Mouse (Mus musculus): ENCODE measurements around the gene Ttc23.

Ttc23 gene

DNA sequence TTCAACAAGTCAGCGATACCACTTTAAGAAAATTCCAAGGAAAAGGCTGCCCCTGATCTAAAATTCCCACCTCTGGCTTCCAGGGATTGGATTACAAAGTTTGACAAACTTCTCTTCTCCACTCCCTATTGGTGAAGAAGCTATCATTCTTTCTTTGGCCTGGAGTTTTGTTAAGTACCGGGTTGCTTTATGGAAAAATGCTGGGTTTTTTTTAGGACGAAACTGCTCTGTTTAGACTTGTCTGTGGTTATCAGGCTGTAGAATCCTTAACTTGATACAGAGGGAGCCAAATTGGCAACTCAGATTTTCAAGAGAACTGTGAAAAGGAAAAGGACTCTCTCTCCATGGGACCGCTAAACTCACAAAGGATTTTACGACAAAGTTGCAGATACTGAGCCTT, at the start of gene Ttc23:
TSS of gene Ttc23 (plus strand) at position 134 of the 400 bp plus-strand sequence.
- DNase-seq (ENCODE audit: low spot score in 2 of 2): no peak

DNA sequence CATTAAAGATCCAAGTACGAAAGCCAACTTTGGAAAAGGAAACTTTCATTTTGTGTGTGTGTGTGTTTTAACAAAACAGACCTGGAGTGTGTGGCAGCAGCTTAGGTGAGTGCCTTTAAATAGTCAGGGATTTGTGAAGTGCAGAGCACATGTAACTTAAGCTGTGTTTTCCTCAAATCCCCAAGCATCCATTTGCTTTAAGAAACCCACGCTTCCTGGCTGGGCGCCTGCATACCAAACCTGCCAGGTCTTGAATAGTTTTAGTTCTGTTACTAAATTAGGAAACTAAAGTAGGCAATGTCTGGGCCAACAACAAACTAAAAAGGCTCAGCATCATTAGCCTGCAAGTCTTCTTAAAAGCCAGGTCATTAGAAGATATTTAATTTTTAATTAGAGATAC, 49.2 kb upstream of the Ttc23 start:
- peak; percentile 29 to 35 for DNase-seq (ENCODE audit: low spot score in 2 of 2)

DNA sequence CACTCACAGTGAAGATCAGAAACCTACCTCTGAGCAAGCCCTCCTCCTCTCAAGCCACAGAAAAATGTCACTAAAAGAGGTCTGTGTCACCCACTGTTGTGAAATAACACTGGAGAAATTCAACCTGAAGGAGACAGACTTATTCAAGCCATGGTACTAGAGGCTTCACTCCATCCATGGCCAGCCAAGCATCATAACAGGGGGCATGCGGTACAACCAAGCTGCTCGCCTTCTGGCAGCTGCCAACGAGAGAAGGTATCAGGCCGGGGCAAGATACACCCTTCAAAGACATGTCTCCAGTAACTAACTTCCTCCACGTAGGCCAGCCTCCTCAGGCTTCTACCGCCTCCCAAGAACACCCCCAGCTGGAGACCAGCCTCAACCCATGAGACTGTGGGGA, 42.1 kb upstream of the Ttc23 start:
- DNase-seq (ENCODE audit: low spot score in 2 of 2): no peak

DNA sequence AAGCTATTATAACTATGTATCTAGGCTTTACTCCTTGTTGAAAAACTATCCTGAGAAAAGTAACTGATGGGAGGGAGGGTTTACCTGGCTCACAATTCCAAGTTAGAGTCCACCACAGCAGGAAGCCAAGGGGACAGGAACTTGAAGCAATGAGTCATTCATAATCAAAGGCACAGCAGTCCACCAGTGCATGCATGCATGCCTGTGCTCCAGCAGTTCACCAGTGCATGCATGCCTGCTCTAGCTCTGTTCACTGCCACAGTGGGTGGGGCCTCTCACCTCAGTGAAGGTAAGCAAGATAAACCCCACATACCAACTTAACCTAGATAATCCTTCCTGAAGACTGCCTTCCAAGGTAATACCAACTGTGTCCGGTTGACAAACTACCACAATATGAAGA, 41.0 kb upstream of the Ttc23 start:
- no peak for DNase-seq (ENCODE audit: low spot score in 2 of 2)

DNA sequence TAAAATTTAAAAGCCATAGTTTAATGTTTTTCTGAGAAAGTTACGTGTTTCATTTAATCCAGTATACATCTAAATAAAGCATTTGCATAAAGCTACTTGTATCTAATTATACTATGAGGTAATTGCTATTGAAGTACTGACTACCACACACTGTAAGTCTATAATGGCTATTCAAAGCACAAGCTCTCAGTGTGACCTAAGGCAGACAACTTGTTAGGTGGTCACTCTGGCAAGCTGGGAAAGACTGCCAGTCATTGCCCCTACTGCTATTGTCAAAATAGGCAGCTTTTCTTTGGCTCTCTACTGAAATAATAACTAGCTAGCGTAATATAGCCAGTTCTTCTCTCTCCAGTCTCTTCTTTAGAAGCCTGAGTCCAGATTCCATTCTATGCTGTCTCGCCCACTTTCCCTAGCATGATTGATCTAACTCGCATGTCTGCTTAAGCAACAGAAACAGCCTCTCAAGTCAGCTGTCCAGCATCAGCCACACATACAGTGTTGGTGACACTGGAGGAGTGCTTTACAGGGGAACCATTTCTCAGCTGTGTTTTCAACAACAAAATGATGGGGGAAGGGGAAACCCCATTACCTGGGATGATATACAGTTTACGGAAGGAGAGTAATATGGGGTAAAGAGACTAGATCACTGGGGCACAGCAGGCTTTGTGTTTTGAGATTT, 39.4 kb upstream of the Ttc23 start:
- no peak for DNase-seq (ENCODE audit: low spot score in 2 of 2)

DNA sequence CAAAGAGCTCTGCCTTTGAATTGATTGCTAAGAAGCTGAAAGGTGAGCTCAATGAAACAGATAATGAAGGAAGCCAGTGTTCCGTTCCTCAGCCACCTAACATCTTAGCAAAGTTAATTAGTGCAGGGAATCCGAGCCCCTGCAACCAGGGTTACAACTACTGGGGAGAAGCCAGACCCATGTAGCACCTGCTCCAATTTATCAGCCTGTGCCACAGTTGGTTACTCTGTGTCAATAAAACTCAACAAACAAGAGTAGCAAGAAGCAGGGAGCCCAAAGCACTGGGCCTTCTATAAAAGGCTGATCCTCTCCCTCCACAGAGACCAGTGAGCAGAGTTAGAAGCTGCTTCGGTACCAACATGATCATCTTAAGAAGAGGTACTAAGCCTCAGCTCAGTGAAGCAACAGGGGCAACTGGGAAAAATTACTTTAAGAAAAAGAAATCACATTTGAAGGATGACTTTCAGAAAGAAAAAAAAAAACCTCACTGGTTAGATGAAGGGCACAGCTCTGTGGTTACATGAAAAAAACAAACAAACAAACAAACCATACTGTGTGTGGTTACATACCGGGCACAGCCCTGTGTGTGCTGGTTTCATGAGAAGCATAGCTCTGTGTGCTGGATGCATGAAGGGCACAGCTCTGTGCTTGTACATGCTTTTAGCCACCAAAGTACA, 38.7 kb upstream of the Ttc23 start:
- no peak for DNase-seq (ENCODE audit: low spot score in 2 of 2)

DNA sequence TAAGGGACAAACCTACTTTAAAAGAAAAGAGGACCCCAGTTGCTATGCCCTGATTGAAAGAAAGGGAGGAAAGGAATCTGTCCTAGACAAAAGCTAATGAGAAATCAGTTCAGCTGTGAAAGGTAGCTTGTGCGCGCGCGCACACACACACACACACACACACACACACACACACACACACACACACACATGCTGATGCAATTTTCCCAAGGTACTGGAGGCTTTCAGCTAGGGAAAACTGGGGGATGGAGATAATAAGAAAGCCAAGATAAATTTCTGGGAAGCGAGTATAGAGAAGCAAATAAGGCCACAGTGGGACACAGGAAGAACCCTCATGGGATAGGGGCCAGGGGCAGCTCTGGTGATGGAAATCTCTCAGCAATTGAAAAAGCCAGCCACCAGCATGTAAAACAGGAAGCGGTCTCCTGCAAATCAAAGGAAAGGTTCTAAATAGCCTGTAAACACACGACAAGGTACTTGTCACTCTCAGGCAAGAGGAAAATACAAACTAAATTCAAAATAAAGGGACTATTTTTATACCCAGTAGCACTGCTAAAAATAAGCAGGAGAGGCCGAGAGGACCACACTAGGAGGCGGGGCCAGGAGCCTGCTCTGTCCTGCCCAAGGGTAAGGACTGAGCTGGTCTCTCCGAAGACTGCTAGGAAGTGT, 33.3 kb upstream of the Ttc23 start:
- DNase-seq (ENCODE audit: low spot score in 2 of 2): no peak

DNA sequence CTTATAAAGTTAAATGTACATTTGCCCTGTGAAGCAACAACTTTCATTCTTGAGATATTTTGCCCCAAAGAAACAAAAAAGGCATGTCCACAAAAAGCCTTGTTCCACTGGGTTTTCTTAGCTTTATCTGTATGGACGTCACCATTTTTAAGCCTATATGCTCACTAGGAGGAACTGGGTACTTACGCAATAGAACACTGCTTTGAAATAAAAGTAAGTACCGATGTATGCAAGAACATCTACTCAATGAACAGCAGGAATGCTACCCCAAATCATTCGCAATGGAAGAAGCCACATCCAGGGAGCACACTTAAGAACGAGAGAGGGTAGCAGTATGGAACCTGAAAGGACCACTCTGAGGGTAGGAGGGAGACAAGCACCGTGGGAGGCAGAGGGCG, 32.7 kb upstream of the Ttc23 start:
- no peak for DNase-seq (ENCODE audit: low spot score in 2 of 2)

DNA sequence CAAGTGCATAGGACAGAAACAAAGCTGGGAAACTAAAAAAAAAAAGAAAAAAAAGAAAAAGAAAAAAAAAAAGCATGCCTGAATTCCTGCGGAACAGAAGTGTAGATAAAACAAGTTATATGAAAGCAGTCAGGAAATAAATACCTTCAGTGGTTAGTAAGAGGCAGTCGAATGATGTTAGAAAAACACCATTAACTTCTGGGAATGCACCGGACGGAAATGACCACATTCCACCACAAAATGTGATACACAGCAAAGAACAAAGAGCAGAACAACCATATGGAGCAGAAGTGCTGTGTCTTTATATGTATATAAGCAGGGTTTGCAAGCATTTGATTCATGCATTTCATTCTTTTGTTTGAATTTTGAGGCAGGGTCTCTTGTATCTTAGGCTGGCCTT, 30.3 kb upstream of the Ttc23 start:
- DNase-seq (ENCODE audit: low spot score in 2 of 2): no peak

DNA sequence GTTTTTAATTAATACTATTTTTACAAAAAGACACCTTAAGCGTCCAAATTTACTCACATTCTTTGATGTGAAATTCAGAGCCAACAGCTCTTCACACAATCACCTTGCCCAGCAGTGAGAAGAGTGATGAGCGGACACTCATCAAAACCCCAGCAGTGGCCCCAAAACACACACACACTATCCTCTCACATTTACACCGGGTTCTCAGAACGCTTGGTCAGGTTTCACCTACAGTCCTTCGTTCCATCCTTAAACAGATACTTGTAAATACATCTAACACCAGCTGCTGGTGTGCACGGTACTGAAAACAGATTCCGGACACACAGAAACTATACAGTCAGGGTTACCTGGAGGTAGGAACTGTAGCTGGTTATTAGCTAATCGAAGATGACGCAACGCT, 29.6 kb upstream of the Ttc23 start:
- DNase-seq (ENCODE audit: low spot score in 2 of 2): no peak

DNA sequence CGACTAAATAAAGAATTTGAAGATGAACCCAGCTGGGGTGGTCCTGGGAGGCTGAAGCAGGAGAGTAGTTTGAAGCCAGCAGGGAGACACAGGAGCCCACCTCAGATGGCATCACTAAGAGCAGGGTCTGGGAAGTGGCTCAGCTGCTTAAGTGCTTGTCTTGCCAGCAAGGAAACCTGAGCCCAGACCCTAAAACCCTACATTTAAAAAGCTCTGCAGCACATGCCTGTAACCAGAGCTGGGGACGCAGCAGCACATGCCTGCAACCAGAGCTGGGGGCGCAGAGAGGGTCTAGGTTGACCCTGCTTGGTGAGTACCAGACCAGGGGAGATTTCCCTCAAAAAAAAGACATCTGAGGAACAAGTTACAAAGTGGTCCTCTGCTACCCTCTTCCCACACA, 28.9 kb upstream of the Ttc23 start:
- DNase-seq (ENCODE audit: low spot score in 2 of 2): no peak

DNA sequence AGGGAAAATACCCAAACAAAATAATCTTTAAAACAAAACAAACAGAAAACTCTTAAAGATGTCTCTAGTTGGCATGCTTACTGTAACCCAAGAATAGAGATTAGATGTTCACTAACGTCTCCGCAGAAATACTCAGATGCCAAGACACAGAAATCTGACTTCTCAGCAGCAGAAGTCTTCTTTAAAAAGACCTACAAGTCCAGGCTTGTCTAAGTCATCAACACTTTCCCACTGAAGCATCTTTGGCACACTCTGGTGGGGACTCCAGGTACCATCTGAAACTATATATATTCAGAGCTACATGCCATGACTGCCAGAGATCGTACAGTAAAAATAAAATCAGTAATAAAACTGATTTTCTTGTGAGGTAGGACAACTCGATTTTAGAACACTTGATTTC, 27.4 kb upstream of the Ttc23 start:
- DNase-seq (ENCODE audit: low spot score in 2 of 2): no peak

DNA sequence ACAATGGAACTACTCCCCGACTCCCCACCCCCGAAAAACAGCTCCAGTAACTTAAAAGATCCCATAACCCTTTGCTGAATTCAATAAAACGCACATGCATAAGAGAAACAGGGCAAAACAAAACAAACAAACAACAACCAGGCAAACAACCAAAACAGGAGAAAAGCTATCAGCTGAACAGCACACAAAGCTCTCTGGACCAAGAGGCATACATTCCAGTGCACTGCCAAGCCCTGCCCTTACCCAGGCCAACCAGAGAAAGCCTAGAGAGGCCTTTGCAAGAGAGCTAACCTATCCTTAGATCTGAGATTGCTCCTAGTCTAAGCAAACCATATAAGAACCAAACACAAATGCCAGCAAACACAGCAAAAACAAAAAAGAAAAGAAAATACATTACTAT, 25.1 kb upstream of the Ttc23 start:
- DNase-seq (ENCODE audit: low spot score in 2 of 2): no peak

DNA sequence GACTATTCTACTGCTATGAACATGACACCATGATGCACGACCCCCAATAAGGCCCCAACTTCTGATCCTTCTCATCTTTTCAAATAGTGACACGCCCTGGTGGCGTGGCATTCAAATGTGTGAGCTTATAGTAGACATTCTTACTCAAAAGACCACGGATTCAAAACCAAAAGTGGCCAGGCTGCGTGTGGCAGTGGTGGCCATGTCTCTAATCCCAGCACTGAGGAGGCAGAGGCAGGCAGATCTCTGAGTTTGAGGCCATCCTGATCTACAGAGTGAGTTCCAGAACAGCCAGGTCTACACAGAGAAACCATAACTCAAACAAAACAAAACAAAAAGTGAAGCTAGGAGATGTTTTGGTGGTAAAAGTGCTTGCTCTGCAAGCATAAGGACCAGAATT, 20.5 kb upstream of the Ttc23 start:
- no peak for DNase-seq (ENCODE audit: low spot score in 2 of 2)

DNA sequence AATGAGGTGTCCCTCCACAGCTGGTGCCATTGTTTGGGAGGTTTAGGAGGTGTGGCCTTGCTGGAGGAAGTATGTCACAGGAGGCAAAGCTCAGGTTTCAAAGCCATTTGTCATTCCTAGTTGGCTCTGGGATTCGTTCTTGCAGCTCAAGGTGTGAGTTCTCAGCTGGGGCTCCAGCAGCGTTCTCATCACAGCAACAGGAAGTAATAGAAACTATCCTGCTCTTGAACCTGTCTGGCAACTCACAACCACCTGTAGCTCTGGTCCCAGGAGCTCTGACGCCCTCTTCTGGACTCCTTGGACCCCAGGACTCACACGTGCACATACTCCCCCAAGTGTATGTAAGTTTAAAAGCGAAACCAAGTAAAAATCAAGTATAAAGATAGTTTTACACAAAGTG, 17.5 kb upstream of the Ttc23 start:
- DNase-seq (ENCODE audit: low spot score in 2 of 2): no peak

DNA sequence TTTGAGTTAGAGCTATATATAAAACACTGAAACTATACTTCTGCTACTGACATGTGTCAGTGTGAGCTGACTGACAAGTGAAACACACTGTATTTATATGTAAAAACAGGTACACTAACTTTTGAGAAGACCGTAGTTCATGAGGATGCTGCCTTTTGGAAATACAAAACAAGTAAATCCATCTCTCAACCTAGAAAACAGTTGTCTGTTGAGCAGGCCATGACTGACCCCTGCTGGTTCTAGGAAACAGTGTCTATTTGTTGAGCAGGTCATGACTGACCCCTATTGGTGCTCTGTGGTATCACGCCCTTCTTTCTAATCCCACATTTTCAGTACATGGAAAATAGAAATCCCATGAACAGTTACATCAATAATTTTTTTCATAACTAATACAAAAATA, 16.4 kb upstream of the Ttc23 start:
- peak; percentile 76 to 79 for DNase-seq (ENCODE audit: low spot score in 2 of 2)

DNA sequence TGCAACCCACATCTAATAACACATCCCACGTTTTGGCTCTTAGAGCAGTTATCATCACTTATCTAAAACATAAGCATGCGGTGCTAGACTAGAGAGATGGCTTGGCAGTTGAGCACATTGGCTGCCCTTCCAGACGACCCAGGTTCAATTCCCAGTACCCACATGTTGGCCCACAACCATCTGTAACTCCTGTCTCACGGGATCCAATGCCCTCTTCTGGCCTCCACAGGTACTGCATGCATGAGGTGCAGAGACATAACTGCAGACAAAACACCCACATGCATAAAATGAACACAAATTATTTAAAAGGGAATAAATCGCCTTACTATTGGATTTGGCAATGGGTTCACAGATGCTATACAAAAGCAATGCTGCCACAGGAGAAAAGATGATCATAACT, 14.8 kb upstream of the Ttc23 start:
- DNase-seq (ENCODE audit: low spot score in 2 of 2): no peak

DNA sequence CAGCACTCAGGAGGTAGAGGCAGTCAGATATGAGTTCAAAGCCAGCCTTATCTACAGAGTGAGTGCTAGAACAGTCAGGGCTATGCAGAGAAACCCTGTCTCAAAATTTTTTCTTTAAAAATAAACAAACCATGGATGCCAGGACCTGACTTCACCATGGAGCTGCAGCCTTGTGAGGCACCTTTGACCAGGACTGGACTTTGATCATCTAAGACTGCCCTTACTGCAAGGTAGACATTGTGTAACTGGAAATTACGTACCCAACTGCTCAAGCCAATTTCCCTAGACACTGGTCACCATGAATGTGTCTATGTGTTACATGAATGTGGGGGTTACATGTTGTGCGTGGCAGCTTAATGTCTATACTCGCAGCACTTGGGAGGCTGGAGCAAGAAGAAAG, 13.0 kb upstream of the Ttc23 start:
- DNase-seq (ENCODE audit: low spot score in 2 of 2): no peak

DNA sequence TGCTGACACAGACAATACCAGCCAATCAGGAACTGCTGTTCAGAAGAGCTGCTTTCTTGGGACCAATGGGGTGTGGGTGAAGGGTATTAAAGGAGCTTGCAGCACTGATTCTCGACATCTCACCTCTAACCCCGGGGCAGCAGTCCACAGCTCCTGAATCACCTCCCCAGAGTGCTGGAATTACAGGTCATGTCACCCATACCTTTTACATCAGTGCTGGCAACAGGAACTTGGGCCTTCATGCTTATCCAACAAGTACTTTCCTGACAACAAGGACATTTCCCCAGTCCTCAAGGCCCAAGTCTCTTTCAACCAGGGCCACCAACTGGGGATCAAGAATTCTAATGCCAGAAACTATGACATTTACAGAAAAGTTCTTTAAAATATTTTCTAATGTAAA, 11.0 kb upstream of the Ttc23 start:
- DNase-seq (ENCODE audit: low spot score in 2 of 2): no peak

DNA sequence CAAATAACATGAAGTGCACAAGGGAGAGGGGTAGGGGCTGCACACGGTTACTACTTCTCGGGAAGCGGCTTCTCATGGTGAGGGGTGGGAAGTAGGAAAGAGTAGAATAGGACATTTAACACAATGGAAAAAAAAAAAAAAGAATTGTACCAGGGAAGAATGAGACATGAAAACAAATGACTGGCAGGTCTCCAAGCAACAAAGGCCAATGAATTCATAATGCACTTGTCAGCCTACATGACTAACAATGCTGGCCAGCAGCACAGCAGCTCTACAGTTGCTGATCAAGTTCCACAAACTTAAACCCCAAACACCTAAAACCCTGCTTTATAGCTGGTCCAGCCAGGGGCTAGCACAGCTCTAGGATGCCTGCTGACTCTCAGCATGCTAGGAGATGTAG, 8.2 kb upstream of the Ttc23 start:
- no peak for DNase-seq (ENCODE audit: low spot score in 2 of 2)

DNA sequence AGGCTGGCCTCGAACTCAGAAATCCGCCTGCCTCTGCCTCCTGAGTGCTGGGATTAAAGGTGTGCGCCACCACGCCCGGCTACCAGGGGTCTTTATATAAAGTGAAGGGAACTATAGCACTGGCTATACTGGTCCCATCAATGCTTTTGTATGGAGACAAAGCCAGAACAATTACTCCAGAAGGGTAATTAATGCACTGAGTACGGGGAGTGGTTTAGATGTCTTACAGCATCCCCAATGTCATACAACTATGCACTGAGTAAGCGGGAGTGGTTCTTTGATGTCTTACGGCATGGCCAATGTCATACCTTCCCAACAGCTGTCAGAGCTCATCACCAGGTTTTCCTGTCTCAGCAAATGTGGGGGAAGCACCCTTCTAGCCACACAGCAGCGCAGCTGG, 4.3 kb upstream of the Ttc23 start:
- no peak for DNase-seq (ENCODE audit: low spot score in 2 of 2)

DNA sequence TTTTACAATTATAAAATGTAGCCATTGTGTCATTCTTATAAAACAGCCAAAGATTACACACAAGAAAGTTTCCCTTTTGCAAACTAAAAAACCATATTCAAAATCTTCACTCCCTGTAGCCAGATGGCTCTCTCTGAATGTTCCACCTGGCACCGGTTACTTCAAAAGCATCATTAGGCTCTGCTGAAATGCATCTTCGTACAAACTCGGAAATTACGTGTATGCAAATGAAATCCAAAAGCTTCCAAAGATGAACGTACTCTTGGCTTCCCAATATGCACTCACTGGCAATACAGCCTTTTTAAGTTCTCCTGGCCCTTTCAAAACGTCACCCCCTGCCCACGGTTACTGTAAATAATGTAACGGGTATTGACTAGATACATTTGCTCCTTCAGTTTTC, 2.9 kb upstream of the Ttc23 start:
- DNase-seq (ENCODE audit: low spot score in 2 of 2): no peak

All from frontal cortex, postnatal 25 days (tissue).